Mouse (Mus musculus) MEL (cell line): ENCODE results near the gene Dscam.

Source experiments
- MYC ChIP-seq: IDR thresholded peaks from 2 replicates; pipeline ENCODE4 v1.6.1; 2011; ENCODE audit warnings: low read depth, mild to moderate bottlenecking, low read length, improper control_type of control experiment, moderate library complexity
- TCF12 ChIP-seq: IDR thresholded peaks from 2 replicates; pipeline ENCODE4 v1.6.1; 2014; ENCODE audit warnings: low read depth, mild to moderate bottlenecking, inconsistent platforms, low read length, improper control_type of control experiment, moderate library complexity

- TF ChIP-seq TCF12 (no peak), MYC (no peak)
Observed at GRCm38 (mm10) chr16:96767508-96767907, 403.0 kb downstream of the Dscam start.
